Mouse (Mus musculus): ENCODE data around the gene Sgo2a.

DNA sequence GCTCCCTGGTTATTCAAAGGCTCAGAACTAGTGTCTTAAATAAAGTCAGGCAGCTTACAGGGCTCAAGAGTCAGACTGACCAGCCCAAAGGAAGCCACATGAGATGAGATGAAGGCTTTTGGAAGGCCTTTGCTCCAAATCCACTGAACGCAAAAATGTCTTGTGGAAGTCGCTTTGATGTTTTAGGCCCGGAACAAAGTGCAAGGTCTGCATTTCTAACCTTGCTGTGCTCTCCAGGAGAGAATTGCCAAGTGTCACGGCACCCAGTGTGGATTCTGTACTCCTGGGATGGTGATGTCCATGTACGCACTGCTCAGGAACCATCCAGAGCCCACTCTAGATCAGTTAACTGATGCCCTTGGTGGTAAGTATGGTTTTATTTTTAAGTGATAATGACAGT is 53.4 kb downstream of the Sgo2a start:
- no peak for TF ChIP-seq CHD2 (IDR thresholded peaks at IDR 0.05; ENCODE audit: low read depth, low read length)
- TF ChIP-seq ZNF384 (IDR thresholded peaks at IDR 0.05; ENCODE audit: low read depth, low read length): no peak
- no peak for TF ChIP-seq HCFC1 (IDR thresholded peaks at IDR 0.05; ENCODE audit: borderline replicate concordance, insufficient read depth, low read length)

All from ES-E14 (cell line).